Comparison of ENCODE assay signal across 23 mouse cellular contexts in genomic region chr3:155815693-155816092, GRCm38 (mm10).
"Had no signal": no experiment of that assay in that cellular context is flagged by ENCODE, and none has a peak within 500 bp of the region (broad histone marks: within the 10 kb centered on the region; RNA-seq: fewer than 3 reads in every experiment).

No protein-coding gene starts in this region.

- H3K27me3 ChIP-seq: limb, embryonic 13.5 days; liver, embryonic 13.5 days; lung, embryonic 15.5 days; megakaryocyte, embryonic 14.5 days; midbrain, embryonic 13.5 days; neural tube, embryonic 13.5 days had no signal

- H3K4me3 ChIP-seq: layer of hippocampus, adult 2 months; limb, embryonic 10.5 days; limb, embryonic 13.5 days; liver, embryonic 13.5 days; lung, embryonic 15.5 days; megakaryocyte, embryonic 14.5 days; midbrain, embryonic 10.5 days; midbrain, embryonic 13.5 days; myocyte; neural tube, embryonic 13.5 days had no signal

- H3K4me1 ChIP-seq: limb, embryonic 10.5 days; limb, embryonic 13.5 days; liver, embryonic 13.5 days; lung, embryonic 15.5 days; megakaryocyte, embryonic 14.5 days; midbrain, embryonic 10.5 days; midbrain, embryonic 13.5 days; neural tube, embryonic 13.5 days had no signal

- H3K9me3 ChIP-seq: limb, embryonic 10.5 days; limb, embryonic 13.5 days; liver, embryonic 13.5 days; lung, embryonic 15.5 days; megakaryocyte, embryonic 14.5 days; midbrain, embryonic 10.5 days; midbrain, embryonic 13.5 days; neural tube, embryonic 13.5 days had no signal

- H3K4me2 ChIP-seq: limb, embryonic 13.5 days; liver, embryonic 13.5 days; lung, embryonic 15.5 days; midbrain, embryonic 13.5 days; neural tube, embryonic 13.5 days had no signal

- H3K27ac ChIP-seq: kidney, postnatal 0 days; layer of hippocampus, adult 2 months; limb, embryonic 10.5 days; limb, embryonic 13.5 days; liver, embryonic 13.5 days; lung, embryonic 15.5 days; midbrain, embryonic 10.5 days; midbrain, embryonic 13.5 days; neural tube, embryonic 13.5 days had no signal

- DNase-seq: kidney, adult 2 months; kidney, postnatal 25 days; layer of hippocampus, adult 9-11 months; liver, embryonic 13.5 days; lung, postnatal 10 days; lung, postnatal 36 days; retina, postnatal 1 day; right cerebral cortex, postnatal 25 days; spleen, adult 18-20 months; thymus, adult 18-20 months; thymus, postnatal 36 days had no signal

- ATAC-seq: intestine, postnatal 0 days; midbrain, embryonic 13.5 days; midbrain, embryonic 16.5 days had no signal

- H3K9ac ChIP-seq: limb, embryonic 13.5 days; liver, embryonic 13.5 days; lung, embryonic 15.5 days; midbrain, embryonic 13.5 days; neural tube, embryonic 13.5 days had no signal

- H3K36me3 ChIP-seq: limb, embryonic 10.5 days; limb, embryonic 13.5 days; liver, embryonic 13.5 days; lung, embryonic 15.5 days; midbrain, embryonic 10.5 days; midbrain, embryonic 13.5 days; neural tube, embryonic 13.5 days had no signal
